Mouse (Mus musculus): ENCODE data around the gene Itpr1. TPM values are rescaled to one million over a fixed set of nuclear protein-coding genes. Genes with fewer than 3 reads are reported as not detected.

Gene Itpr1
- total RNA-seq, 2 experiments from 2014 or later, result 17.0 to 18.8 TPM

DNA sequence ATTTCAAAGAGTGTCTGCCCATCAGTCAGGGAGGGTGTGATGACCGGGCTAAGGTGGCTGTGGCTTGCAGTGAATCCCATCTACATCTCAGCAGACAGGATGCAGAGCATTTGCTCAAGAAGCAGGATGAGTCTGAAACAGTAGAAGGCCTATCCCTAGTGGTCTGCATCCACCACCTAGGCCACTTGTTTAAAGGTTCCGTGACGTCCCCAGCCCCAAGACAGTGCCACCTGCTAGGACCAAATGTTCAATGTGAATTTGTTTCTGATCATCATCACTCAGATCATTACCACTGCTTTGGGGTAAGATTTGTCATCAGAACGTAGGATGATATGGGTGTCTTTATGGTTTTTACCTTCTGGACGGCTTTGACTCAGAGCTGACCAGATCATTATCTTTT, 125.5 kb downstream of the Itpr1 start:
- intact Hi-C loops (cut with DNase I; ENCODE audit: low total_unique reads), result no loop called here
- DNase-seq, result no peak

DNA sequence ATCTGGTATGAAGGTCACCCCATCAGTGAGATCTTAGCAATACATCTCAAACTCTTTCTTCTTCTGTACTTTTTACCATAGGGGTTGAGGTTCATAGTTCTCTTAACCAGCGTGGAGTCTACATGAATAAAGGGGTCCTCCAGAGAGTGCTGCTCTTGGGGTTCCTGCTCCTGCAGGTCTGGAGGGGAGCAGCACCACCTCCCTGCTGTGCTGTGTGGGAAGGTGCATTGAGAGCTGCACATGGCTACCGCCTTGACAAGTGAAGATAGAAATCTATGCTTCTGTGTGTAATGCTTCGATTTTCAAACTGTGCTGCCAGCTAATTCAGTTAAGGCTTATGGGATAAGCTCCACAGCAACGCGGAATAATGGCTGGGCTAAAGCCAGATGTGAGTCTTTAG, 130.1 kb downstream of the Itpr1 start:
- no peak for DNase-seq
- intact Hi-C loops (cut with DNase I; ENCODE audit: low total_unique reads), result no loop called here

DNA sequence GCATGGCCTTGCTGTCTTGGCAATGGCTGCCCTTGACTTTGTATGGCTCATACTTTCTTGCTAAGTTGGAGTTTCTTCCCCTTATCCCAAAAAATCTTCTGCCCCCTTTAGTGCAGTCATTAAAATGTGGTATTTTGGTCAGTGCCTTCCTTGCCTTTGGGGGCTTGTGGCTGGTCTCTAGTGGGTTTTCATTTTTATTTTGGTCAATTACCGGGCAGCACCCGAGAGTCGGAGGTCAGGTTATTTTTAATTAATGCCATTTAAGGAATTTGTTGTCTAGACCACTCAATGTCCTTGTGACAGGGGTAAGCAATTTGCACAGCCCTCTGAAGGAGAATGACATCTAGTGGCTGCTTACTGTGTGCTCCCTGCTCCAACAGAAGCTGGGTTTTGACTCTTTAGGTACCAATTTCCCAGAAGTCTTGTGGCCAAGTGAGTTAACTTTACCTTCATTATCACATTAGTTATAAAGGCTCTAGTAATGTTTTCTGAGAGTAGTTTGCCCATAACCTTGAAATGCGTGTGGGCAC, 130.9 kb downstream of the Itpr1 start:
- intact Hi-C loops (cut with DNase I; ENCODE audit: low total_unique reads), result no loop called here
- DNase-seq, result no peak

DNA sequence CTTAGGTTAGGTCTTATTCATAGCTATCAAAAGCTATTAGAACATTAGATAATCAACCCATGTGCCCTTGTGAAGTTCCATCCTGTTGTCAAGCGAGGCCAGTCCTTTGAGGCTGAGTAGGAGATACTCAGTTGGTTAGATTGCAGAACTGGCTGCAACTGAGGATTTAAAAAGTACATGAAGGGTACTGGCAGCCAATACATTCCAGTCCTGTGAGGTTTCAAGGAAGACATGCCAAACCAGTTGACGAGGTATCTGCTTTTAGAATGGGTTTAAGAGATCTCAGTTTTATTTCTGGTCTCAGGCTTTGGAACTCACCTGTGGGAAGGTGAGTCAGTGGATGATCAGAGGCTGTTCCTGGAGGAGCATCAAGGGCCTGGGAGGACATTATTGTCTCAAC, 137.9 kb downstream of the Itpr1 start:
- no peak for DNase-seq
- intact Hi-C loops (cut with DNase I; ENCODE audit: low total_unique reads), result no loop called here

DNA sequence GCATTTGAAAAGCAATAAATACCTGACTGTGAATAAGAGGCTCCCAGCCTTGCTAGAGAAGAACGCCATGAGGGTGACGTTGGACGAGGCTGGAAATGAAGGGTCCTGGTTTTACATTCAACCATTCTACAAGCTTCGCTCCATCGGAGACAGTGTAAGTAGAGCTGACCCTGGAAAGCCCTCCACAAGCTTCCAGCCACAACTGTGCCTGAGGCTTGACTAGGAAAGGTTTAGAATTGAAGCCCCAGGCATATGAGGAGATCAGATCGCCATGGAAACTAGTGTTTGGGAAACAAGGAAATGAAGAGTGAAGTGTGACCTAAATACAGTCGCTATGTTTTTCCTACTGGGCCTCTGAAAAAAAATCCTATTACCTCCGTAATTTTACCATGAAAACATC, 139.1 kb downstream of the Itpr1 start:
- no peak for DNase-seq

DNA sequence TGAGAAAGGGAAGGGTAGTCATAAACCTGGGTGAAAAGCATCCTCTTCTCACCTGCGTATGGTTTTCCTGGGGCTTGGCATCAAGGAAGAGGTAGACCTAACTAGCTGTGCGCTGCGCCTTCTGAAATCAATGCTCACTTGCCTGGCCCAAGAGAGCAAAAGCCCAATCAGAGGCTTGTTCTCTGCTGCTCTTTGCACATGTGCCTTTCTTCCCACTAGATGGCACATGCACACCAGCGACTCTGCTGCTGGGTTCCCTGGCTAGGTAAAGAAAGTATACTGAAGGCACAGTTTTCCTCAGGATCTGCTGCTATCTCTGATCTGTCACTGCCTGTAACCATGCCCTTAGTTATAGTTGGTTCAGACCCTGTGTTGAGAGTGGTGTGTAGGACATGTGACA, 154.5 kb downstream of the Itpr1 start:
- intact Hi-C loops (cut with DNase I; ENCODE audit: low total_unique reads), result no loop called here
- no peak for DNase-seq

More for the DNA sequence above, 139.1 kb downstream of the Itpr1 start:
- intact Hi-C loops (cut with DNase I; ENCODE audit: low total_unique reads), result no loop called here

DNA sequence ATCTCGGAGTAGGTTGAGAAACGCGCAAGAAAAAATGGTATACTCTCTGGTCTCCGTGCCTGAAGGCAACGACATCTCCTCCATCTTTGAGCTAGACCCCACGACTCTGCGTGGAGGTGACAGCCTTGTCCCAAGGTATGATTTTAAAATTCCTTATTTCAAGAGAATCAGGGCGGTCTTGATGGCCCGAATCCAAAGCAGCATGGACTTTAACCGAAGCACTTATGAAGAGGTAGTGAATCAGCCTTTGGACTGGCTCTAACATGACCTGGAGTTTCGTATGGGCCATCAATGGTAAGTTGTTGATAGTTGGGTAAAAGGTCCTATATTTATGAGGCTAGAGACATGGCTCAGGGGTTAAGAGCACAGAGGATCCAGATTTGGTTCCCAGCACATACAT, 156.1 kb downstream of the Itpr1 start:
- no peak for DNase-seq
- intact Hi-C loops (cut with DNase I; ENCODE audit: low total_unique reads), result no loop called here

DNA sequence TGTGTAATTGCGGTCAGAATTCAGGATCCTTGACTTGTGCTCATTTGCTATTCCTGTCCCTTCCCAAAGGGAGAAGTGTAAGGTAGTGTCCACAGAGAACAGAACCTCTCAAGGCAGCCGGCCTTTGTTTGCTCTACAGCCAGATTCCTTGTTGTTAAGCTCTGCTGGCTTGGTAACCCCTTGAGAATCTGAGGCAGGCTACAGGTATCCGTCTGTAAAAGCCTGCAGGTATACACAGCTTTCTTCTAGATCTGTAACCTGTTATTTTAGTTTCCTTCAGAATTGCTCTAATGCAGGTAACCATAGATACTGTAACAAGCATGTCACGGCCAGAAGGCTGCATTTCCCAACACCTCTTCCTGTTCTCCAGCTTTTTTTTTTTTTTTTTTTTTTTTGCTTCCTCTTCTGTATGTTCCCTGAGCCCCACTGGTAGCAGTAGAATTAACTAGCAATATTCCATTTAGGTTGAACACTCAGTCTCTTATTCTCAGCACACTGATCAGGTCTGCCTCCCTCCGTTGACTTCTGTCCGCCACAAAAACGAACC, 158.5 kb downstream of the Itpr1 start:
- intact Hi-C loops (cut with DNase I; ENCODE audit: low total_unique reads), result no loop called here
- DNase-seq, result no peak

DNA sequence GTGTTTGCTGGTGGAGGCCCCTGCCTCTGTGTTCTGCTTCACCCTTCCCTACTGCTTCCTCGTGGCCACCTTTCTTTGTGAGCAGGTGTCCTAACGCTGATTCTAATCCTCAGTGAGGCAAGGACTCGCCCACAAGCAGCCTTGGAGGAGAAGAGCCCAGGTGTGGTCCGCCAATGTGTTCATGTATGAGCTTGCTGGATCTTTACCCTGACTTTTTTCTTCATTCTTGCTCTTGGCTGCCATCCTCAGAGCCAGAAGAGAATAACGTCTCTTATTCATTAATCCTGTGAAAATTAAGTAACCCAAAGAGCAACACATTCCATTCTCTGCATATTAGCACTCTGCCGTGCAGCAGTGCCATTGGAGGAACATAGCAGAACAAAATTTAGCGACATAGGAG, 161.1 kb downstream of the Itpr1 start:
- no peak for DNase-seq
- intact Hi-C loops (cut with DNase I; ENCODE audit: low total_unique reads), result no loop called here

DNA sequence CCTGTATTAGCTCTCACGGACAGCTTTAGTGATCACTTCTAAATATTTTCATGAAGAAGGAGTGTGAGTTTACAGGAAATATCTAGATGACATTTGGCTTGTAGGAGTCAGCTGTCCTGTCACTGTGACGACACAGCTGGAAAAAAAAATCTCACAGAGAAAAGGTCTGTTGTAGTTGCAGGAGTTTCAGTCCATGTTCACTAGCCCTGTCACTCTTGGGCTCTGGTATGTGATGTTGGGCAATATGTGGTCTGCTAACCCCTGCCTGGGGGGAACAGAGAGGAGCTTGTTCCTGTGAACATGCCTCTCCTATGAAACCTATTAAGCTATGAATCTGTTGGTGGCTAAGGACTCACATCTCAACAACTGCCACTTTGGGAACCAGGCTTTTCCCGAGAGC, 166.1 kb downstream of the Itpr1 start:
- intact Hi-C loops (cut with DNase I; ENCODE audit: low total_unique reads), result no loop called here

DNA sequence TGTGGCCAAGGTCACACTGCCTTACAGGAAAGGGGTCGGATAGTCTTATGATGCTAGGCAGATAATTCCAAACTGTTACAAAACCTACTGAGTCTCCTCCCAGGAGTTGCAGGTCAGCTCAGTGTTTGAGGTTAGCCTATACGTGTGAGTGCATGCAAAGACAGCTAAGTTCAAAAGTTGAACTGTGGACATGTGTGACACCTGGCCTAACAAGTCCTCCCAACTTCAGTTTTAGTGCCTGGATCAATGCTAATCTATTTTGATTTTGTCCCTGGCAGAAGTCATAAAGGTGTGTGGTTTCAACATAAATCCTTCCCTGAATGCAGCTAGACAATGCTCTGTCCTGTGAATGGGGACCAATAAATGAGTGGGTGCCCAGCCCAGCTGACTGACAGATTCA, 167.3 kb downstream of the Itpr1 start:
- intact Hi-C loops (cut with DNase I; ENCODE audit: low total_unique reads), result no loop called here
- no peak for DNase-seq

More for the DNA sequence above, 166.1 kb downstream of the Itpr1 start:
- DNase-seq, result no peak

DNA sequence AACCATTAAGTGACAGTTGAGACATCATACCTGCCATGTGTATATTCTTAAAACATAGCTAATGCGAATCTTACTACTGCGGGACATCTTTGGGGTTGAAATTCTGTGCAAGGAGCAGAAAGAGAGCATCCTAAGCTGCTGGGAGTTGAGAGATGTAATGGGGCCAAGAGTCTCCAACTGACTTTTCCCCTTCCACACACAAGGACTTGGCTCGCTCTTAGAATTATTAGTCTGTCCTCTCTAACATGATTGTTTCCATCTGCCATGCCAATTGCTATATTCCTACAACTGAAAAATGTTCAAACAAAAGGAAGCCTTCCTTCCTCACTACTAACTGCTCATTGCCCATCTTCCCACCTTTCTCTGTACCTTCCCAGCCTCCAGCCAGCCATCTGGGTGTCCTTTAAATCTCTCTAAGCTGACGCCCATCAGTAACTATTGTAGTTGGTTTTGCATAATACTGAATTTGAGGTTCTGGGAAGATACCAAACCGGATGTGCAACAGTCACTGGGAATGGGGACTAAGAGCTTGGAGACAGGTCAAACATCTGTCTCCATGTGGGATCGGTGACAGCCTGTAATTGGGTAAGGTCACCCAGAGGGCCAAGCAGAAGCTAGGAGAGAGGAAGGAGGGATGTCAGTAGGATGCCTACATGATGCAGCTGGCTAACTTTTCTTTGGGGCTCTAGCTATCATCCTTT, 177.9 kb downstream of the Itpr1 start:
- DNase-seq, result no peak
- intact Hi-C loops (cut with DNase I; ENCODE audit: low total_unique reads), result no loop called here

DNA sequence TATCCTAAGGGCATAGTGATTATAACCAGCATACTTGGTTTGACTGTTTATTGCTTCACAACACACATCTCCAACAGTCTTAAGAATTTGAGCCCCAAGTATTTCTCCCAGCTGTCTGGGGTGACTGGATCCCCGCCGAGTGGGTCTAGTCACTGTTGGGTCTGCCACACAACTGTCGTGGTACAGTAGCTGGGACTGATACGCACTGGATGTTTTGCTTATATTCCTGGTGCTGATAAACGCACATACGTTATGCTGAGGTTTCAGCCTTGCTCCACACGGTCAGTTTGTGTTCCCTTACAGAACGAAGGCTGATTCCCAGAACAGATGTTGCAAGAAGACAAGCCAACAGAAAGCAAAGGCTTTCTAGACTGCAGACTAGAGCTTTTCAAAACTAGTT, 180.2 kb downstream of the Itpr1 start:
- no peak for DNase-seq
- intact Hi-C loops (cut with DNase I; ENCODE audit: low total_unique reads), result no loop called here

DNA sequence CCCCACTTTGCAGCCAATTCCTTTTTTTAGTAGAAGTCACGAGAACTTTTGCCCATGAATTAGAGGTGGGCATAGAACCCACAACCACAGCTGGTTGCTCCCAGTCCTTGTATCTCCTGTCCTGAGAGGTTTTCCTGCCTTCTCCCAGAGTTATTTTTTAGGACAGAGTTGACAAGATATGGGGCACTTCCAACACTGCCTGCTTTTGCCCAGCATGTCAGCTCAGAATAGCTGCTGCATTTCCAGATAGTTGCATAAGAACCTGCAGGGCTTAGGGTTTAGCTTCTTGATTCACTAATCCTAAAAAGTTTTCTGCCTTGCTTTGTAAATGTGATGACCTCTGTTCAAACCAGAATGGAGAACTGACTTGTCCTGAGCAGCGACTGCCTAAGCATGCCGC, 185.1 kb downstream of the Itpr1 start:
- no peak for DNase-seq
- intact Hi-C loops (cut with DNase I; ENCODE audit: low total_unique reads), result no loop called here

DNA sequence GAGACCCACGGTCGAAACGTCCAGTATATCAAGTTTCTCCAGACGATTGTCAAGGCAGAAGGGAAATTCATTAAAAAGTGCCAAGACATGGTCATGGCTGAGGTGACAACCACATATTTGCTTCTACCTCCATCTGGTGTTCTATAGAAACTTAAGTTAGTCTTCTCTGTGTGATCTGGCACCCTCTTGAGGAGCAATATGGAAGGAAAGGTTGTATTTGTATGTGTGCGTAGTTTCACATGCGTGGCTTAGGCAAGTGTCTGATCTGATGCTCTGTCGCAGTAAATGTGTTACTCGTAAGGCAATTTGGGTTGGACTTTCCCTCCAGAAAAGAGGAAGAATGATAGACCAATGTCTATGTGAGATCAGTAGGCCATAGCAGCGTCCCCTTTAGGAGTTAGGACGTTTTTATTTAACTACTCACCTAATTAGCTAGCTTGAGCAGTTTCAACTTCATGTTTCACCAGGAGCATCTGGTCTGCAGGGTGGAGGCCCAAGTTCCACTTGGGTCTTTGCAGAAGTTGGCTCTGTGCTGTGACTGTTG, 188.6 kb downstream of the Itpr1 start:
- intact Hi-C loops (cut with DNase I; ENCODE audit: low total_unique reads), result no loop called here
- no peak for DNase-seq

DNA sequence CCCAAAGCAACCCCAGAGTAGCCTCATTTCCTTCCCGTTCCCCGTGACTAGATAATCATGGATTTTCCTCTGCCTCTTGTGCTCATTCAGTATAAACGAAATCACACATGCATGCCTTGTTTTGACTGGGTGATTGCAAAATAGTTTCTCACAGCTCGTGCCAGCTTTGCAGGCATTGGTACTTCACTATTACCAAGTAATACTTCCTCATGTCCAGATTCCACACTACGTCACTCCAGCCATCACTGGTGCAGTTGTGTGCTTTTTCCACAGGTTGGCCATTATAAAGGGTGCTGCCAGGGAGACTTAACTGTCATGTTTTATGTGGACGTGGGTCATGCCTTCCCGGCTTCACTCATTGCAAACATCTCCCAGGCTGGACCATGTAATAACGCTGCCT, 191.8 kb downstream of the Itpr1 start:
- no peak for DNase-seq
- intact Hi-C loops (cut with DNase I; ENCODE audit: low total_unique reads), result loop anchor here (5.0 kb wide), 1 partner anchor 307 kb away; no protein-coding TSS in a partner anchor

DNA sequence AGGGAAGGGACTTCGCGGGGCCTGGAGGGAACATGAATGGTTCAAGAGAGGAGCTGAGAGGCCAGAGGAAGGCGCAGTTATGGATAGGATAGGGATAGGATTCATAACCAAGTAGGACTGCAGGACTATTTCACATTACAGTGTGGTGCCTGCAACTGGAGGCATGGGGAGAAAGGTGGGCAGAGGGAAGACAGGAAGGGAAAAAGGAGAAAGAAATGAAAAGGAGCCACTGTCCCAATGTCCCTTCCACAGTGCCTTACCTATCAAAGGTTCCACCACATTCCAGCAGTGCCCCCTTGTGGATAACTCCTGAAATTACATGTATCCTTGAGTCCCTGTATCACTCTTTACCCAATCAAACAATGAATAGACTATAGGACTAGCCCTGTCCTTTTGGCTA, 195.2 kb downstream of the Itpr1 start:
- DNase-seq, result no peak
- intact Hi-C loops (cut with DNase I; ENCODE audit: low total_unique reads), result loop anchor here (5.0 kb wide), 1 partner anchor 311 kb away; no protein-coding TSS in a partner anchor

DNA sequence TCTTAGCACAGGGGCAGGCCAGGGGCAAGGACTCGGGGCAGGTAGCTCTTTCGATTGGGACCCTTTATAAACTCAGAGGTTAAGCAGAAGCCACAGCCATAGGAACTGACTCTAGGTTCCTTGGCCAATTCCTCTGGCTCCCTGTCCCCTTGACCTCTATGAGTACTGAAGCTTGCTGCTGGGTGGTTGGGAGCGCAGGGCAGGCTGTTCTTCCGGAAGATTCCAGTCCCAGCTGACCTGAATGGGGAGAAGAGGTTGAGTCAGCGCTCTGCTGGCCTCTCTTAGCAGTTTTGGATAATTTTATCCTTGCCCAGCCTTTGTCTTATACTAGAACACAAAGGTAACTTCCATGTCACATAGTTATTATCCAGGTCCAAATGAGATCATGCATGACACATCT, 195.8 kb downstream of the Itpr1 start:
- intact Hi-C loops (cut with DNase I; ENCODE audit: low total_unique reads), result loop anchor here (5.0 kb wide), 1 partner anchor 311 kb away; no protein-coding TSS in a partner anchor
- no peak for DNase-seq

DNA sequence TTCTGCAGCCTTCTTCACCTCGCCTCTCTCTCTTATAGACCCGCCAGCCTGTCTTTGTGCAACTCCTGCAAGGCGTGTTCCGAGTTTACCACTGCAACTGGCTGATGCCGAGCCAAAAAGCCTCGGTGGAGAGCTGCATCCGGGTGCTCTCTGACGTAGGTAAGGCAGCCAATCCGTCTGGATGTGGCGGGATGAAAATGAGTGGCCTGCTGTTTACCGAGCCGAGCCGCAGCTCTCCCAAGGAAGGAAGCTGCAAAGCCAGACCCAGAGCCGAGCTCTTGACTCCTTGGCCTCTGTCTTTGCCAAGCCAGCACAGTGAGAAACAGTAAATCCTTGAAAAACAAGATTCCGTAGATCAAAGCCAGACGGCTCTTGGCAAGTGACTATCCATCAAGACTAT, 197.9 kb downstream of the Itpr1 start:
- intact Hi-C loops (cut with DNase I; ENCODE audit: low total_unique reads), result no loop called here
- DNase-seq, result peak; percentile 33

DNA sequence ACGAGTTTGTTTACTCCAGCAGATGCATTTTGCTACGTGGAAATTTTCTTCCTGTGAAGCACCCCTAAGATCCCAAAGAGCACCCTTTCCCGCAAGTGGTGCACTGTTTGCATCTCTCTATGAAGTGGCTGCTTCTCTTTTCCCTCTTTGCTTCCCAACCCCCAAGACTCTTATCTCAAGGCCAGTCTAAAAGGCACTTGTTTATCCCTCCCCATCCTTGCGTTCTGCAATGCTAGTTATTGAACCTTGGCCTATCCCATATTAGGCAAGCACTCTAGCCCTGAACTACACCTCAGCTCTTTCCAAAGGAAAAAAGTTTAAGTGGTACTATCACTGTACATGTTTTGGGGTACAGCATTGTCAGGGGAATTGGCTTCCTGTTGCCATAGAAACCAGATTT, 198.3 kb downstream of the Itpr1 start:
- intact Hi-C loops (cut with DNase I; ENCODE audit: low total_unique reads), result no loop called here

DNA sequence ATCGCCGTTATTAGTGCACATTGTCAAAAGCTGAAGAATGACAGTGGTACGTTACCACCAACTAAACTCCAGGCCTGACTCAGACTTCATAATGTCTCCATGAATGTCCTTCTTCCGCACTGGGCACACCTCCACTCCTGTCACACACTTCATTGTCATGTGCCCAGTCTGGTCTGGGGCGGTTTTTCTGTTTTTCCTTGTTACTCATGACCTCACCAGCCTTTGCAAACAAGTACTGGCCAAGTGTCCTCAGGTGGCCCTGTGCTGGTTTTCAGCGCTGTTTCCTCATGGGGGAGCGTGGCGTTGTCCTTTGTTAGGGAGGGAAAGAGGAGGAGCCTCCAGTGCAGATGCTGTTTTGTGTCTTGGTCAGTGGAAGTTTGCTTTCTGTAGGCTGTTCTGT, 200.1 kb downstream of the Itpr1 start:
- DNase-seq, result no peak
- intact Hi-C loops (cut with DNase I; ENCODE audit: low total_unique reads), result no loop called here

More for the DNA sequence above, 198.3 kb downstream of the Itpr1 start:
- DNase-seq, result no peak

All from gastrocnemius, postnatal 14 days (tissue).